Comparison of ENCODE assay signal across 8 mouse cellular contexts in the genomic region with DNA sequence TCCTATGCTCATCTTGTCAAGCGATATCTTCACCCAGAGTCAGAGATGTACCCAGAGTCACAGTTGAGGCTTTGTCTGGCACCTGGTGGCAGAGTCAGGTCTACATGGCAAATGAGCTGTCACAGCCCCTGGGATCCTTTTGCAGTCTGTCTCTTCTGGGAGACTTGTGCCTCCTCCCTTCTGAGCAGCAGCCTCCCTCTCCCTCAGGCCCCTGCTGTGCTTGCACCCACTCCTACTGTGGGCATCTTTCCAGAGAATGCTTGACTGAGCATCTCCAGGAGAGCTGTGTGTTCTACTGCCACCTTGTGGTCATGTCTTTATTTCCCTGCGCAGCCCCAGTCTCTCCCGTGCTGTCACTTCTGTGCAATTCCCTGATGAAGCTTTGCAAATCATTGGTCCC.
DNase-seq lines count a peak whose midpoint lies in the region; ATAC-seq and TF ChIP-seq lines count a peak whose summit lies in the region.

No protein-coding gene starts in this region.

- no peak overlapping the region for H3K9ac ChIP-seq in CH12.LX (ENCODE audit: insufficient read depth, low read depth)
- H3K9ac ChIP-seq in embryonic facial prominence, embryonic 11.5 days (replicated peaks; ENCODE audit: low read length), result no peak overlapping the region

- H3K4me3 ChIP-seq in CH12.LX (replicated peaks in 1 of 3; ENCODE audit: low read depth in 2 of 3, low read length in 2 of 3, poor library complexity in 1 of 3), result no peak overlapping the region
- no peak overlapping the region for H3K4me3 ChIP-seq in embryonic facial prominence, embryonic 11.5 days (ENCODE audit: low read depth, low read length)
- no peak overlapping the region for H3K4me3 ChIP-seq in lung, adult 2 months (replicated peaks; ENCODE audit: extremely low read depth, low read depth, low read length)

- dilution Hi-C loops in CH12.LX (cut with MboI; ENCODE audit: extremely low pct_ligation_motif_present, extremely low pct_unique_long_range_greater_than_20kb, low sequenced_read_pairs), result no loop called here

- no peaks in the 10 kb centered on the region for H3K36me3 ChIP-seq in CH12.LX (replicated peaks in 1 of 2; ENCODE audit: control insufficient read depth in 1 of 2, insufficient read depth in 1 of 2, low read length in 1 of 2)
- no peaks in the 10 kb centered on the region for H3K36me3 ChIP-seq in embryonic facial prominence, embryonic 11.5 days (replicated peaks; ENCODE audit: control insufficient read depth, insufficient read depth, low read depth, low read length)

- H3K79me2 ChIP-seq in CH12.LX (replicated peaks; ENCODE audit: control insufficient read depth, extremely low read depth, insufficient read depth, poor library complexity, severe bottlenecking), result no peaks in the 10 kb centered on the region

- peaks cover 45% of the 10 kb centered on the region for H3K27me3 ChIP-seq in CH12.LX (replicated peaks)
- no peaks in the 10 kb centered on the region for H3K27me3 ChIP-seq in embryonic facial prominence, embryonic 11.5 days (ENCODE audit: control insufficient read depth, insufficient read depth, low read length)

- ATAC-seq in embryonic facial prominence, embryonic 11.5 days (replicated peaks; ENCODE audit: insufficient number of reproducible peaks, low FRiP score, low TSS enrichment, low read depth), result peak; percentile 87
- no peak for ATAC-seq in erythroid progenitor cell, adult 5-6 weeks (replicated peaks; ENCODE audit: low FRiP score, poor library complexity, severe bottlenecking)

- TF ChIP-seq EP300 in CH12.LX (IDR thresholded peaks at IDR 0.05; ENCODE audit: low read length), result no peak

- H3K4me2 ChIP-seq in CH12.LX (ENCODE audit: insufficient read depth, low read depth, poor library complexity, severe bottlenecking), result no peak overlapping the region
- H3K4me2 ChIP-seq in embryonic facial prominence, embryonic 11.5 days (ENCODE audit: low read depth, low read length), result no peak overlapping the region

- intact Hi-C loops in heart, postnatal 14 days (cut with DNase I), result loop anchor here (5.0 kb wide), 2 partner anchors 350 to 750 kb away; no protein-coding TSS in a partner anchor

- in situ Hi-C loops in CH12.LX (cut with MboI; ENCODE audit: low pct_ligation_motif_present, low pct_unique_long_range_greater_than_20kb, low sequenced_read_pairs), result loop anchor here (25.0 kb wide), 1 partner anchor 185 kb away; no protein-coding TSS in a partner anchor

- H3K27ac ChIP-seq in CH12.LX (ENCODE audit: insufficient read depth, low read depth), result no peak overlapping the region
- H3K27ac ChIP-seq in embryonic facial prominence, embryonic 11.5 days (replicated peaks; ENCODE audit: low read depth, low read length), result no peak overlapping the region

- H3K9me3 ChIP-seq in CH12.LX (replicated peaks; ENCODE audit: low read length), result no peaks in the 10 kb centered on the region
- H3K9me3 ChIP-seq in embryonic facial prominence, embryonic 11.5 days (replicated peaks; ENCODE audit: control insufficient read depth, low read length), result no peaks in the 10 kb centered on the region

- peak; percentile 63 for TF ChIP-seq RAD21 in CH12.LX (IDR thresholded peaks at IDR 0.05; ENCODE audit: low read depth, low read length)

- 19% methylated on average over 3 of the region's 3 CpGs for WGBS in embryonic facial prominence, embryonic 11.5 days
- WGBS in lung, adult 2 months, result 22% methylated on average over 3 of the region's 3 CpGs

- no peak for TF ChIP-seq POLR2A in CH12.LX (IDR thresholded peaks at IDR 0.05; ENCODE audit: low read depth, low read length)
- no peak for TF ChIP-seq POLR2A in lung, adult 2 months (IDR thresholded peaks at IDR 0.05; ENCODE audit: borderline replicate concordance, extremely low read depth, low read depth, low read length)

- H3K4me1 ChIP-seq in CH12.LX (ENCODE audit: control insufficient read depth in 1 of 2, insufficient read depth in 2 of 2), result no peaks in the 10 kb centered on the region
- no peaks in the 10 kb centered on the region for H3K4me1 ChIP-seq in embryonic facial prominence, embryonic 11.5 days (ENCODE audit: control insufficient read depth, insufficient read depth, low read length)
- H3K4me1 ChIP-seq in lung, adult 2 months (ENCODE audit: control insufficient read depth, insufficient read depth, low read length), result no peaks in the 10 kb centered on the region

- peak; percentile 72 to 76 for TF ChIP-seq CTCF in CH12.LX (conservative IDR thresholded peaks at IDR 0.05 in 1 of 2, IDR thresholded peaks at IDR 0.05 in 1 of 2; ENCODE audit: low read depth in 2 of 2, low read length in 2 of 2)
- peak; percentile 70 for TF ChIP-seq CTCF in lung, adult 2 months (IDR thresholded peaks at IDR 0.05; ENCODE audit: insufficient read depth, low read length)

- DNase-seq in CH12.LX (ENCODE audit: extremely low read depth), result peak; percentile 38
- DNase-seq in adrenal gland, postnatal 14 days, result peak; percentile 62
- DNase-seq in embryonic facial prominence, embryonic 11.5 days (ENCODE audit: low spot score), result peak; percentile 78
- DNase-seq in heart, postnatal 14 days, result peak; percentile 33 to 61
- peak; percentile 66 to 75 for DNase-seq in kidney, postnatal 4 days
- DNase-seq in lung, adult 2 months, result peak; percentile 14
- peak; percentile 56 for DNase-seq in retina, adult 2 months (ENCODE audit: low read depth, low spot score)

TF ChIP-seq in CH12.LX, 34 proteins besides CTCF, POLR2A, EP300 and RAD21:
- TF ChIP-seq BHLHE40 (IDR thresholded peaks at IDR 0.05; ENCODE audit: low read depth, low read length) (no peak), SMC3 (IDR thresholded peaks at IDR 0.05; ENCODE audit: low read depth, low read length) (peak; percentile 59), ZC3H11A (IDR thresholded peaks at IDR 0.05; ENCODE audit: low read depth, low read length) (no peak)

Comparison
In these comparisons a context has a peak if more than half of its experiments do, and no peak if none do; other contexts are left out.
1. DNase-seq: peak in every context shown above with its lines; median percentile 78 in embryonic facial prominence, embryonic 11.5 days; 70 in kidney, postnatal 4 days; 62 in adrenal gland, postnatal 14 days; 56 in retina, adult 2 months; 47 in heart, postnatal 14 days; 38 in CH12.LX; 14 in lung, adult 2 months.